Mouse (Mus musculus): ENCODE measurements at regions not wholly inside any gene's neighbourhood (a gene's known extent, or its start where the extent isn't known, plus 50 kb on each side); places are given as distances from the start of the nearest gene placed in this dataset.
"Not testable (repeated sequence)": the region's sequence is repeated elsewhere in the genome, so short reads cannot be mapped to it uniquely, and the experiment has no call there.

DNA sequence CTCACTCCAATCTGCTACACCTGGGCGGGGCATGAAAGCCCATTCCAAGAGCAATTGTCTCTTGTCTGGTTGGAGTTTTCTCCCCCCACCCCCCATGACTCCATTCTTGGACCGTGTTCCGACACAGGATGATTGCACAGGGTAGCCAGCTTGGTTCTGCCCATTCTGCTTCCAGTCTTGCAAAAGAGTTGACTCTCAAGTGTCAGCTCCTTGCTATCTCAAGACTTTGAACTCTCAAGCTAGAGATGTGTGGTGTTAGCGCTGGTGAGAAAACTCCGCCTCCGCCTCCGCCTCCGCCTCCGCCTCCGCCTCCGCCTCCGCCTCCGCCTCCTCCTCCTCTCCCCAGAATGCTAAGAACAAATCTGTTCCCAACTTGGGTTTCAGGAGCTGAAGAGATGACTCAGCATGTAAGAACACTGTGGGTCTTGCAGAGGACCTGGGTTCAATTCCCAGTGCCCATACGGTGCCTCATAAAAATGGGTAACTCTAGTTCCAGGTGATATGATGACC is 135.1 kb downstream of the Bcat1 start:
- no peak for DNase-seq

- DNase-seq, result no peak
These were observed 137.3 kb downstream of the Bcat1 start for GRCm38 (mm10) chr6:144938613-144939236.

GRCm38 (mm10) chr6:144937211-144937610 is 138.8 kb downstream of the Bcat1 start:
- no peak for DNase-seq

DNA sequence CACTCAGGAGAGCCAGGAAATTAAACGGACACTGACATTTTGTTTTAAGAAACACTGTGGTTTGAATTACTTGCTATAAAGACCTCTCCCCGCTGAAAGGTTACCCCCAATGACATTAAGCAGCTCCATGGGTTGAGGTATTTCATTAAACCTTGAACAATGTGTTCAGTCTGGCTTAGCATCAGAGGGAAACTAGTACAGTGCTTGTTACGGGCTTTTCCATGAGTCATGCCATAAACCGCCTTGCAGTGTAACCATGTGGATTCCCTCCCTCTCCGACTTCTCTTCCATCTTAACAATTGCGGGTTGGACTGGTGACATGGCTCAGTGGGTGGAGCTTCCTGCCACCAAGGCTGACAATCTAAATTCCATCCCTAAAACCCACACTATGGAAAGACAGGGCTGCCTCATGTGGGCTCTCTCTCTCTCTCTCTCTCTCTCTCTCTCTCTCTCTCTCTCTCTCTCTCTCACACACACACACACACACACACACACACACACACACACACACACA is 142.2 kb downstream of the Bcat1 start:
- DNase-seq, result no peak

GRCm38 (mm10) chr6:144932402-144932801 is 143.6 kb downstream of the Bcat1 start:
- DNase-seq, result no peak

GRCm38 (mm10) chr6:144929959-144930358 is 146.0 kb downstream of the Bcat1 start:
- DNase-seq, result no peak

- DNase-seq, result no peak
These were observed 146.6 kb downstream of the Bcat1 start for GRCm38 (mm10) chr6:144929262-144929855.

- DNase-seq, result no peak
These were observed 145.8 kb upstream of the Sox5 start for GRCm38 (mm10) chr6:144927599-144927998.

GRCm38 (mm10) chr6:144922762-144923161 is 141.0 kb upstream of the Sox5 start:
- DNase-seq, result no peak

- peak; percentile 9 for DNase-seq
These were observed 138.0 kb upstream of the Sox5 start for GRCm38 (mm10) chr6:144919750-144920149.

DNA sequence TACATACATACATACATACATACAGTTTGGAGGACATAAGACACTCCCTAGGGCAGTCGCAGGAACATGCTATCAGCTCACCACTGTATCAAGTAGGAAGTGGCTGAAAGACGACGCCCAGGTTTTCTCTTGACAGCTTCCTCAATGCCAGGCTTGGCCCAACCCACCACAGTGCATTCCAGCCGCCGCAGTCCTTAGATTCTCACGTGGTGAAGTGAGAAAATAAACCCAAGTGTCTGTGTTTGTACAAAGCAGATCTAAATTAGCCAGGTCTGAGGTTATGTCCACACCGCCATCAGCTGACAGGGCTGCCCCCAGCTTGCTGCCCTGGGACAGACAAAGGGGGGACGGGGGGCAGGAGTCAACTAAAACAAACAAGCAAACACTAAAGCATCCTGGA is 135.4 kb upstream of the Sox5 start:
- peak; percentile 60 for DNase-seq

DNA sequence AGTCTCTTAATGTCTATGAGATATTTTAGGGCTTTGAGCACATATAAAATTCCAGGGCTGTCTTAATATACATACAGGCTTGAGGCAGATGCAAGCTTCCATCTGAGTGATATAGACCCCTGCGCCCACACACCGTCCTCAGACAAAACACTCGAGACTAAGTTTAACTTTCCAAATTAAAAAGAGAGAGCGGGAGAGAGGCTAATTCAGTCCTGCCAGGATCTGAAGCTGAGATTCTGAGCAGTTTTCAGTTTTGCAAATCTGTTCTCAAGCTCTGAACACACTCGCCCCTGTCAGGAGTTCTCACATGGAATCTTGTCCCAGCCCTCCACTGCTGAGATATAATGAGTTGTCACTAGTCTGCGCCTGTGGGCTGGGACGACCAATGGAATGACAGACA is 130.0 kb upstream of the Sox5 start:
- DNase-seq, result no peak

- DNase-seq, result no peak
These were observed 128.6 kb upstream of the Sox5 start for GRCm38 (mm10) chr6:144910392-144910791.

DNA sequence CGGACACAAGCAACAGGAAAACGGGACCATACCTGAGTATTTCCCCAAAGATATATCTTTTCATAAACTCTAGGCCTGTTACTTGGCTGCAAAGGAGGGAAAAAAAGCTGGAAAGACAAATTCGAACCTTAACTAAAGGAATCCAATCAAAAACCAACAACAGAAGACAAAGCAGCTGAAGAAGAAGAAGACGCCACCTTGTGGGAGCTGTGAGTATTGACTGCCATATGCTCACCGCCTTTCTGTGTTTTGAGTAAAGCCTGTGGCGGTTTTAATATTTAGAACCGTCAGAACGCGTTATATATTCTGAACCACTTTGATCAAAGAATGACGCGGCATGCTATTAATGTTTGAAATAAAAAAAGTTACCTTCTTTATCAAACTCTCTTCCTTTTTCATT is 126.9 kb upstream of the Sox5 start:
- no peak for DNase-seq

DNA sequence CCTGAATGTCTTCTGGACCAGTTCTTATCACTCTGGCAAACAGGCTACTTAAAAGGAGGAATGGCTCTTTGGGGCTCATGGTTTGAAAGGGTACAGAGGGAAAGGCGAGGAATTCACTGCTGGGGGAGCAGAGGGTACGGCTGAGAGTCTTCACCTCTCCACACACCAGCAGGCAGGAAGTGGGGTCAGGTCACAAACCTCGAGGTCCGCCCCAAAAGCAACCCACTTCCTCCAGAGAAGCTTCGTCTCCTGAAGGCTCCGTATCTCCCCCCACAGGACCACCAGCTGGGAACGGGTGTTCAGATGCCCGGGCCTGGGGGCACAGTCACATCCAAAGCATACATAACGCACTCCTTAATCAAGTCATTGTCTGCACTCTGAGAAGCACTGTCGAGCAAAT is 121.4 kb upstream of the Sox5 start:
- DNase-seq, result no peak

GRCm38 (mm10) chr6:144902267-144902995 is 120.7 kb upstream of the Sox5 start:
- peak; percentile 60 for DNase-seq

GRCm38 (mm10) chr6:144901825-144902224 is 120.0 kb upstream of the Sox5 start:
- peak; percentile 28 for DNase-seq

DNA sequence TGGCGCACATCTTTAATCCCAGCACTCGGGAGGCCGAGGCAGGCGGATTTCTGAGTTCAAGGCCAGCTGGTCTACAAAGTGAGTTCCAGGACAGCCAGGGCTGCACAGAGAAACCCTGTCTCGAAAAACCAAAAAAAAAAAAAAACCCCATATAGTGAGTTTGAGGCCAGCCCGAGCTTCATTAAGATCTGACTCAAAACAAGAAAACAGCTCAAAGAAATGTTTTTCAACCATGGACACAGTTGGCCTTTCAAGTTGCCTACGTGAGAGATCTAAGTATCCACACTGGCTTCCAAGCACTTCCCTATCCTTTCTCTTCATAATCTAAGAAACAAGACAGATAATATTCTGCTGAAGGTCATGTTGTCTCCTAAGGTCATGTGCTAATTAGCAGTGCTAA is 119.1 kb upstream of the Sox5 start:
- DNase-seq, result not testable (repeated sequence)

- DNase-seq, result no peak
These were observed 115.7 kb upstream of the Sox5 start for GRCm38 (mm10) chr6:144897526-144897925.

DNA sequence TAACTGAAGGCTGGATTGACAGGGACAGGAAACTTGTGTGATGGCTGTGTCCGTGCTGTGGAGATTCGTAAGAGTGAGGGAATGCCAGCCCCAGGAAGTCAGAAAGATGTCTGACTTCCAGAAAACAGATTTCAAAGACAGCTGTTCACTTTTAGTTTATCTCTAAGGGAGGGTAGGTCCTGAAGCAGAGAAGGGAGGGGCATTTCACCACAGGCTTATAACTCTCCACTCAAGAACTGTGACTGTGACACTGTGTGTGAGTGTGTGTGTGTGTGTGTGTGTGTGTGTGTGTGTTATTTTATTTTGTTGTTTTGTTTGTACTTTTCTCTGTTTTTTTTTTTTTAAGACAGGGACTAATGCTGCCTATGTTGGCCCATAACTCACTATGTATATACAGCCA is 109.1 kb upstream of the Sox5 start:
- DNase-seq, result no peak

- DNase-seq, result peak; percentile 13
These were observed 108.4 kb upstream of the Sox5 start for GRCm38 (mm10) chr6:144890166-144890565.

DNA sequence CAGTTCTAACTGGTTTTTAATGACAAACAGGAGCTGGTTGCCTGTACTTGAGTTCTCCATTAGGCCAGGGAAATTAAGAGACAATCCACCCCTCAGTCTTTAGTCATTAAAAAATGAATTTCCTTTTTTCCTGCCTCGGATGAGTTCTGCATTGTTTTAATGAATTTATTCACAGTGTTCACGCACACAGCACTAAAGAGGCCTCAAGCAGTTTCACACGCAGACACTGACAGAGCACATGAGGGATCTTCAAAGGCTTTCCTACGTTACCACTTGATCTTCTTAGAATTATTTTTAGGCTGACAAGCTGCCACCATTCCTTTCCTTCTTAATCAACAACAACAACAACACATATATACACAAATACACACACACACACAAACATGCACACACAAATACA is 101.3 kb upstream of the Sox5 start:
- DNase-seq, result no peak

GRCm38 (mm10) chr6:144880098-144880497 is 98.3 kb upstream of the Sox5 start:
- DNase-seq, result no peak

DNA sequence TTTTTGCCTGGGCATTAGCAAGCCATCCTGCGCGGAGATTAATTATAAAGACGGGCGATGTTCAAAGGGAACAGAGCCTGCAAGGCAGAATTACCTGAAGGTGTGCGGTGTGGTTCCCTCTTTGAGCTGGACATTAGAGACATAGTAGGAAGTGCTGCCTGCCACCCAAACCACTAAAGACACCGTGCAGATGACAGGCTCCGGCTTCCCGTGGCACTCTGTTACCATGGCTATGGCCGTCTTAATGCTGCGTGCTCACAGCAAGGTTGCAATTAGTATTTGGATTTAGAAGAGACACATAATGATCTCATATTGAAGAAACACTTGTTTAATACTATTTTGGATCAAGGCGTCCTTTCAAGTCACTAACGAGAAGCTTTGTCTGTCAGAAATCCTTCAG is 95.0 kb upstream of the Sox5 start:
- no peak for DNase-seq

Measured in lung, postnatal 36 days (tissue).